Mouse (Mus musculus) intestine, embryonic 14.5 days (tissue): ENCODE data around the gene Il16. TPM values are rescaled to one million over a fixed set of nuclear protein-coding genes. Genes with fewer than 3 reads are reported as not detected.
A peak's percentile ranks its signal among the peaks of the same experiment; 100 is the strongest.

Source experiments
- ATAC-seq: fragments of 200-750 bp; cut with Nextera tagmentation; replicated peaks from 2 replicates; pipeline ENCODE4 v1.8.0; 2017; ENCODE audit warnings: low read depth, moderate number of reproducible peaks, moderate TSS enrichment, moderate library complexity; ENCODE audit not compliant: low FRiP score, low TSS enrichment
- DNase-seq: peaks from one replicate; pipeline ENCODE4 v3.0.0-alpha.2; 2018; ENCODE audit warnings: low spot score
- H3K27ac ChIP-seq: fragments of 300-500 bp; sonication (generic); 2 replicates; pipeline ENCODE4 v1.5.1; 2014; ENCODE audit warnings: low read depth, mild to moderate bottlenecking, control low read depth
- H3K27me3 ChIP-seq: fragments of 300-500 bp; sonication (generic); replicated peaks from 2 replicates; pipeline ENCODE4 v1.6.1; 2014; ENCODE audit warnings: low read length, control low read depth; ENCODE audit not compliant: control insufficient read depth, insufficient read depth
- H3K36me3 ChIP-seq: fragments of 300-500 bp; sonication (generic); 2 replicates; pipeline ENCODE4 v1.6.1; 2014; ENCODE audit warnings: low read length, control low read depth; ENCODE audit not compliant: control insufficient read depth, insufficient read depth
- H3K4me1 ChIP-seq: fragments of 300-500 bp; sonication (generic); replicated peaks from 2 replicates; pipeline ENCODE4 v1.6.1; 2014; ENCODE audit warnings: low read length, control low read depth, mixed read lengths; ENCODE audit not compliant: control insufficient read depth, insufficient read depth
- H3K4me2 ChIP-seq: fragments of 300-500 bp; sonication (generic); 2 replicates; pipeline ENCODE4 v1.6.1; 2014; ENCODE audit warnings: low read length
- H3K4me3 ChIP-seq: fragments of 300-500 bp; sonication (generic); 2 replicates; pipeline ENCODE4 v1.5.1; 2014; ENCODE audit warnings: low read depth, low read length, control low read depth, mixed read lengths
- H3K9ac ChIP-seq: fragments of 300-500 bp; sonication (generic); 2 replicates; pipeline ENCODE4 v1.6.1; 2014; ENCODE audit warnings: mild to moderate bottlenecking, low read length
- H3K9me3 ChIP-seq: fragments of 300-500 bp; sonication (generic); 2 replicates; pipeline ENCODE4 v1.6.1; 2016; ENCODE audit warnings: low read length, control low read depth; ENCODE audit not compliant: control insufficient read depth
- WGBS: fragments of 180-500 bp; shearing (Covaris S2); extraction: QIAGEN DNeasy Blood & Tissue Kit; methylation state at CpG from one replicate; pipeline ENCODE4 v1.1.7; 2014; 5-methylcytosine and 5-hydroxymethylcytosine counted together
- polyA plus RNA-seq: library from polyadenylated mRNA; unstranded; fragments of >200 nt; fragmentation: Nextera tagmentation; extraction: Ambion mirVana; gene quantifications from 2 replicates; pipeline ENCODE4 v1.2.1, GENCODE M21; 2014

Gene Il16
- polyA plus RNA-seq, 1 experiment from 2014 or later = 3.4 TPM

GRCm38 (mm10) chr7:83739680-83740310 is 5.7 kb downstream of the Il16 start:
- DNase-seq (peak; percentile 50), ATAC-seq (no peak)
- Histone ChIP-seq H3K4me2 (no peak overlapping the region), H3K9ac (no peak overlapping the region; the same call in 1 of the 2 replicates), H3K4me3 (no peak overlapping the region), H3K4me1 (0 out of 2 replicates have a peak, but pooled peaks cover 8% of the 10 kb centered on the region), H3K27ac (peak overlapping the region; percentile 16; the same call in 1 of the 2 replicates), H3K36me3 (no peaks in the 10 kb centered on the region), H3K9me3 (no peaks in the 10 kb centered on the region), H3K27me3 (no peaks in the 10 kb centered on the region)
- 50% methylated on average over 7 of the region's 7 CpGs for WGBS

- H3K9me3 ChIP-seq = no peaks in the 10 kb centered on the region
- H3K36me3 ChIP-seq = no peaks in the 10 kb centered on the region
- WGBS = 53% methylated on average over 10 of the region's 10 CpGs
- DNase-seq (peak; percentile 49), ATAC-seq (0 out of 2 replicates have a peak, but pooled peaks have one; percentile 36)
- 0 out of 2 replicates have a peak, but pooled peaks cover 4% of the 10 kb centered on the region for H3K4me1 ChIP-seq
- H3K4me2 ChIP-seq = no peak overlapping the region
- H3K27me3 ChIP-seq = no peaks in the 10 kb centered on the region
- no peak overlapping the region for H3K4me3 ChIP-seq
- no peak overlapping the region for H3K9ac ChIP-seq
- no peak overlapping the region for H3K27ac ChIP-seq
Observed at GRCm38 (mm10) chr7:83738623-83739462, 6.7 kb downstream of the Il16 start.

- Histone ChIP-seq H3K27me3 (no peaks in the 10 kb centered on the region), H3K27ac (no peak overlapping the region), H3K4me1 (0 out of 2 replicates have a peak, but pooled peaks cover 4% of the 10 kb centered on the region), H3K36me3 (no peaks in the 10 kb centered on the region), H3K4me3 (no peak overlapping the region), H3K9ac (no peak overlapping the region), H3K4me2 (no peak overlapping the region), H3K9me3 (no peaks in the 10 kb centered on the region)
- no peak for ATAC-seq
- WGBS = 34% methylated on average over 6 of the region's 6 CpGs
- DNase-seq = peak; percentile 43
Observed at GRCm38 (mm10) chr7:83737914-83738490, 7.5 kb downstream of the Il16 start.

GRCm38 (mm10) chr7:83736341-83737115 is 9.0 kb downstream of the Il16 start:
- ATAC-seq = no peak
- Histone ChIP-seq H3K4me1 (0 out of 2 replicates have a peak, but pooled peaks cover 4% of the 10 kb centered on the region), H3K36me3 (no peaks in the 10 kb centered on the region), H3K9ac (no peak overlapping the region), H3K9me3 (no peaks in the 10 kb centered on the region), H3K4me3 (no peak overlapping the region), H3K27ac (no peak overlapping the region), H3K4me2 (no peak overlapping the region), H3K27me3 (no peaks in the 10 kb centered on the region)
- WGBS = 85% methylated on average over 6 of the region's 6 CpGs
- DNase-seq = peak; percentile 18

- Histone ChIP-seq H3K36me3 (no peaks in the 10 kb centered on the region), H3K9me3 (no peaks in the 10 kb centered on the region), H3K4me1 (0 out of 2 replicates have a peak, but pooled peaks cover 4% of the 10 kb centered on the region), H3K9ac (no peak overlapping the region), H3K4me2 (no peak overlapping the region), H3K27me3 (no peaks in the 10 kb centered on the region), H3K27ac (no peak overlapping the region), H3K4me3 (no peak overlapping the region)
- ATAC-seq (no peak), DNase-seq (peak; percentile 23)
- WGBS = 82% methylated on average over 7 of the region's 7 CpGs
Observed at GRCm38 (mm10) chr7:83735108-83735781, 10.3 kb downstream of the Il16 start.

GRCm38 (mm10) chr7:83734671-83735082 is 10.8 kb downstream of the Il16 start:
- DNase-seq (peak; percentile 9), ATAC-seq (no peak)
- Histone ChIP-seq H3K4me1 (0 out of 2 replicates have a peak, but pooled peaks cover 4% of the 10 kb centered on the region), H3K9me3 (no peaks in the 10 kb centered on the region), H3K36me3 (no peaks in the 10 kb centered on the region), H3K27ac (no peak overlapping the region), H3K4me3 (no peak overlapping the region), H3K9ac (no peak overlapping the region), H3K27me3 (no peaks in the 10 kb centered on the region), H3K4me2 (no peak overlapping the region)
- 74% methylated on average over 6 of the region's 6 CpGs for WGBS

GRCm38 (mm10) chr7:83734246-83734645 is 11.3 kb downstream of the Il16 start:
- Histone ChIP-seq H3K27ac (no peak overlapping the region), H3K27me3 (no peaks in the 10 kb centered on the region), H3K9me3 (no peaks in the 10 kb centered on the region), H3K4me2 (no peak overlapping the region), H3K9ac (no peak overlapping the region), H3K4me1 (0 out of 2 replicates have a peak, but pooled peaks cover 4% of the 10 kb centered on the region), H3K36me3 (no peaks in the 10 kb centered on the region), H3K4me3 (no peak overlapping the region)
- no peak for DNase-seq
- no peak for ATAC-seq
- 90% methylated on average over 3 of the region's 3 CpGs for WGBS
